Mouse (Mus musculus): ENCODE results near the gene Guca2b. TPM values are rescaled to one million over a fixed set of nuclear protein-coding genes. Genes with fewer than 3 reads are reported as not detected.

Gene Guca2b
- total RNA-seq (2014; rRNA removed), result not detected in 2 replicates
- not detected in 2 replicates for polyA plus RNA-seq (2015; fragmentation: Nextera tagmentation; extraction: Ambion mirVana)

- Histone ChIP-seq H3K4me3 (ENCODE audit: low read depth, low read length) (no peak within 1 kb of the TSS), H3K27ac (ENCODE audit: low read depth, low read length) (no peak within 1 kb of the TSS), H3K4me2 (ENCODE audit: low read depth, low read length, poor library complexity, severe bottlenecking) (no peak within 1 kb of the TSS), H3K9me3 (ENCODE audit: low read length) (no peaks in the 10 kb centered on the region), H3K27me3 (ENCODE audit: insufficient read depth, low read length) (no peaks in the 10 kb centered on the region), H3K36me3 (ENCODE audit: insufficient read depth, low read length) (no peaks in the 10 kb centered on the region), H3K4me1 (ENCODE audit: insufficient read depth, low read length) (no peaks in the 10 kb centered on the region), H3K9ac (replicated peaks; ENCODE audit: low read length, poor library complexity, severe bottlenecking) (no peak within 1 kb of the TSS)
- 86% methylated on average over 4 of the region's 4 CpGs for WGBS
- no peak for TF ChIP-seq CTCF (IDR thresholded peaks at IDR 0.05)
- ATAC-seq (ENCODE audit: low FRiP score) (no peak), DNase-seq (ENCODE audit: low spot score) (no peak)
These were observed at the start of gene Guca2b for GRCm38 (mm10) chr4:119658731-119659130. TSS of gene Guca2b (minus strand) at chr4:119658954.

- no peak for ATAC-seq (ENCODE audit: low FRiP score)
- no peak overlapping the region for H3K4me3 ChIP-seq (ENCODE audit: low read depth, low read length)
- H3K27ac ChIP-seq (ENCODE audit: low read depth, low read length), result no peak overlapping the region
- H3K9ac ChIP-seq (replicated peaks; ENCODE audit: low read length, poor library complexity, severe bottlenecking), result no peak overlapping the region
- DNase-seq (ENCODE audit: low spot score), result no peak
- H3K27me3 ChIP-seq (ENCODE audit: insufficient read depth, low read length), result no peaks in the 10 kb centered on the region
- no peaks in the 10 kb centered on the region for H3K4me1 ChIP-seq (ENCODE audit: insufficient read depth, low read length)
- H3K4me2 ChIP-seq (ENCODE audit: low read depth, low read length, poor library complexity, severe bottlenecking), result no peak overlapping the region
- WGBS, result 25% methylated on average over 3 of the region's 3 CpGs
- H3K36me3 ChIP-seq (ENCODE audit: insufficient read depth, low read length), result no peaks in the 10 kb centered on the region
- H3K9me3 ChIP-seq (ENCODE audit: low read length), result no peaks in the 10 kb centered on the region
- no peak for TF ChIP-seq CTCF (IDR thresholded peaks at IDR 0.05)
These were observed 49.0 kb upstream of the Guca2b start for GRCm38 (mm10) chr4:119707751-119708150.

DNA sequence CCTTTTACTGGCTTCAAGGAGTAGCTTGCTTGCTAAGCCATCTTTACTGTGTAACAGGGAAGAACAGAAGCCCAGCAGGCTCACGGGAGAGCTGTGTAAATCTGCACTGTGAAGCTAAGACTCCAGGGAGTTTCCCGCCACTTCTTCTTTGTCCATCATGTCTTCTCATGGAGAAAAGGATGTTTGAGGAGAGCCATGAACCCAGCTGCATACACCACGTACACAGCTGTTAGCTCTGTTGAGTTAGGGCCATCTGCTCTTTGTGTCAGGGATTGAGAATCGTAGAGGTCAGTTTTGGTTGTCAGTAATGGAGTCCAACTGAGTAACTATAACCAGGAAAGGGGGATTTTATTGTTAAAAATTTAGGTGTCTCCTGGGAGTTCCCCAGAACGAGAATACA lies 48.6 kb upstream of the Guca2b start:
- Histone ChIP-seq H3K36me3 (ENCODE audit: insufficient read depth, low read length) (no peaks in the 10 kb centered on the region), H3K9ac (replicated peaks; ENCODE audit: low read length, poor library complexity, severe bottlenecking) (no peak overlapping the region), H3K9me3 (ENCODE audit: low read length) (no peaks in the 10 kb centered on the region), H3K4me1 (ENCODE audit: insufficient read depth, low read length) (no peaks in the 10 kb centered on the region), H3K27ac (ENCODE audit: low read depth, low read length) (no peak overlapping the region), H3K27me3 (ENCODE audit: insufficient read depth, low read length) (no peaks in the 10 kb centered on the region), H3K4me3 (ENCODE audit: low read depth, low read length) (no peak overlapping the region), H3K4me2 (ENCODE audit: low read depth, low read length, poor library complexity, severe bottlenecking) (no peak overlapping the region)
- no peak for DNase-seq (ENCODE audit: low spot score)
- TF ChIP-seq CTCF (IDR thresholded peaks at IDR 0.05), result no peak
- ATAC-seq (ENCODE audit: low FRiP score), result no peak
- WGBS, result 48% methylated on average over 5 of the region's 5 CpGs

- ATAC-seq (ENCODE audit: low FRiP score), result no peak
- Histone ChIP-seq H3K27ac (ENCODE audit: low read depth, low read length) (no peak overlapping the region), H3K36me3 (ENCODE audit: insufficient read depth, low read length) (no peaks in the 10 kb centered on the region), H3K9me3 (ENCODE audit: low read length) (no peaks in the 10 kb centered on the region), H3K9ac (replicated peaks; ENCODE audit: low read length, poor library complexity, severe bottlenecking) (no peak overlapping the region), H3K4me2 (ENCODE audit: low read depth, low read length, poor library complexity, severe bottlenecking) (no peak overlapping the region), H3K27me3 (ENCODE audit: insufficient read depth, low read length) (no peaks in the 10 kb centered on the region), H3K4me3 (ENCODE audit: low read depth, low read length) (no peak overlapping the region), H3K4me1 (ENCODE audit: insufficient read depth, low read length) (no peaks in the 10 kb centered on the region)
- no peak for TF ChIP-seq CTCF (IDR thresholded peaks at IDR 0.05)
- WGBS, result 81% methylated on average over 8 of the region's 8 CpGs
- no peak for DNase-seq (ENCODE audit: low spot score)
These were observed 45.2 kb upstream of the Guca2b start for GRCm38 (mm10) chr4:119703965-119704364.

- 88% methylated on average over 11 of the region's 11 CpGs for WGBS
- no peak overlapping the region for H3K9ac ChIP-seq (replicated peaks; ENCODE audit: low read length, poor library complexity, severe bottlenecking)
- no peak overlapping the region for H3K4me3 ChIP-seq (ENCODE audit: low read depth, low read length)
- no peaks in the 10 kb centered on the region for H3K36me3 ChIP-seq (ENCODE audit: insufficient read depth, low read length)
- no peaks in the 10 kb centered on the region for H3K27me3 ChIP-seq (ENCODE audit: insufficient read depth, low read length)
- DNase-seq (ENCODE audit: low spot score) (no peak), ATAC-seq (ENCODE audit: low FRiP score) (no peak)
- no peaks in the 10 kb centered on the region for H3K9me3 ChIP-seq (ENCODE audit: low read length)
- H3K27ac ChIP-seq (ENCODE audit: low read depth, low read length), result no peak overlapping the region
- no peak for TF ChIP-seq CTCF (IDR thresholded peaks at IDR 0.05)
- no peak overlapping the region for H3K4me2 ChIP-seq (ENCODE audit: low read depth, low read length, poor library complexity, severe bottlenecking)
- no peaks in the 10 kb centered on the region for H3K4me1 ChIP-seq (ENCODE audit: insufficient read depth, low read length)
These were observed 42.7 kb upstream of the Guca2b start for GRCm38 (mm10) chr4:119701269-119701954.

GRCm38 (mm10) chr4:119698339-119698738 lies 39.6 kb upstream of the Guca2b start:
- ATAC-seq (ENCODE audit: low FRiP score), result no peak
- Histone ChIP-seq H3K36me3 (ENCODE audit: insufficient read depth, low read length) (no peaks in the 10 kb centered on the region), H3K9ac (replicated peaks; ENCODE audit: low read length, poor library complexity, severe bottlenecking) (no peak overlapping the region), H3K9me3 (ENCODE audit: low read length) (no peaks in the 10 kb centered on the region), H3K4me1 (ENCODE audit: insufficient read depth, low read length) (no peaks in the 10 kb centered on the region), H3K27ac (ENCODE audit: low read depth, low read length) (no peak overlapping the region), H3K27me3 (ENCODE audit: insufficient read depth, low read length) (no peaks in the 10 kb centered on the region), H3K4me3 (ENCODE audit: low read depth, low read length) (no peak overlapping the region), H3K4me2 (ENCODE audit: low read depth, low read length, poor library complexity, severe bottlenecking) (no peak overlapping the region)
- no peak for DNase-seq (ENCODE audit: low spot score)
- 53% methylated on average over 2 of the region's 2 CpGs for WGBS
- no peak for TF ChIP-seq CTCF (IDR thresholded peaks at IDR 0.05)
